Mouse (Mus musculus) left cerebral cortex, postnatal 36 days (tissue): ENCODE results near the gene Txnrd2. TPM values are rescaled to one million over a fixed set of nuclear protein-coding genes. Genes with fewer than 3 reads are reported as not detected.
A peak's percentile ranks its signal among the peaks of the same experiment; 100 is the strongest.

Source experiments
- DNase-seq, 2 experiments: peaks; one replicate each; pipeline ENCODE4 v3.0.0; 2021 to 2022; ENCODE audit warnings: low spot score in 2 of 2, mixed read lengths in 1 of 2
- intact Hi-C: fragments of 180-260 bp; cut with DNase I; formaldehyde crosslinking; loops from one replicate; pipeline ENCODE4 v1.15.1; 2025
- total RNA-seq, 2 experiments: library from RNA; stranded (reverse); gene quantifications; 2 replicates each; pipeline ENCODE4 v1.2.3; 2021

The Txnrd2 gene
- total RNA-seq, 2 experiments from 2014 or later: 21.7 TPM

- intact Hi-C loops: no loop called here
- no peak for DNase-seq
These were observed 7.2 kb downstream of the Txnrd2 start for GRCm38 (mm10) chr16:18433341-18433920.

DNA sequence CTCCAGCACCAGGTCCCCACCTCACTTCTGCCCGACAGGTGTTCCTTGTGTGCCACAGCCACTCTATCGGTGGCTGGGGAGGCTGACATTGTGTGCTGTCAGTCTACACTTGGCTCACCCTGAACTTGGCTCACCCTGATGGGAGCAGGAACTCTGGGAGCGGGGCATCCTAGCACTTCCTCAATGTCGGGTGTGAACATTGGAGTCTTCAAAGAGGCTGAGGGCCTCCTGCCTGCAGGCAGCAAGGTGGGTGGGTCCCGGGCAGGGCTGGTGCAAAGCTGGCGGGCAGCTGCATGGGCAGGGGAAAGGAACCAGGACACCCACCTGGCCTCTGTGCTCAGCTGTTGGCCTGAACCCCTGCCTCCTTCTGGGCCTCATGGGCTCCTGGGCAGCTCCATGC, 9.9 kb downstream of the Txnrd2 start:
- intact Hi-C loops: no loop called here

DNA sequence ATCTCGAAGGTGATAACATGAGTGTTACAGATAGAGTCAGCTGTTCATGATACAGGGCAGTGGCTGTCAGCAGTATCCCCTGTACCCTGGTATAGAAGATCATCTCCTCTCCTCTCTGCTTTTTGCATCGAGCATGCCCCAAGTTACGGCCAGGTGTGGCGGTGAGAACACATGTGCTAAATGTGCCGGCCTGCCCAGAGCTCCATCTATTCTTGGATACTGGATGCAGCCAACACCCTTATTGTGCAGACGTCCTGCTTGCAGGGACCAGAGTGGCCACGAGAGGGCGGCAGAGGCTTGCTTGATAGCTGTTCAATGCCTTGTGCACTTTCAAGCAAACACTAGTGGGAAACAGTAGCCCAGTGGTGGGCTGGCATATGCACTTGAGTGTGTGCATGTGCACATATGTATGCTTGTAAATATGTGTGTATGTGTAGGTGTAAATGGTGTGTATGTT, 17.2 kb downstream of the Txnrd2 start:
- intact Hi-C loops: loop anchor here (1.0 kb wide), 1 partner anchor 174 kb away; no protein-coding TSS in a partner anchor

More for the DNA sequence above, 9.9 kb downstream of the Txnrd2 start:
- DNase-seq: no peak

GRCm38 (mm10) chr16:18447243-18447642, 21.1 kb downstream of the Txnrd2 start:
- intact Hi-C loops: loop anchor here (5.0 kb wide), 1 partner anchor 70 kb away; no protein-coding TSS in a partner anchor
- no peak for DNase-seq

More for the DNA sequence above, 17.2 kb downstream of the Txnrd2 start:
- peak; percentile 91 to 94 for DNase-seq

- intact Hi-C loops: loop anchor here (5.0 kb wide), 1 partner anchor 69 kb away; no protein-coding TSS in a partner anchor
- no peak for DNase-seq
These were observed 21.9 kb downstream of the Txnrd2 start for GRCm38 (mm10) chr16:18448104-18448503.

DNA sequence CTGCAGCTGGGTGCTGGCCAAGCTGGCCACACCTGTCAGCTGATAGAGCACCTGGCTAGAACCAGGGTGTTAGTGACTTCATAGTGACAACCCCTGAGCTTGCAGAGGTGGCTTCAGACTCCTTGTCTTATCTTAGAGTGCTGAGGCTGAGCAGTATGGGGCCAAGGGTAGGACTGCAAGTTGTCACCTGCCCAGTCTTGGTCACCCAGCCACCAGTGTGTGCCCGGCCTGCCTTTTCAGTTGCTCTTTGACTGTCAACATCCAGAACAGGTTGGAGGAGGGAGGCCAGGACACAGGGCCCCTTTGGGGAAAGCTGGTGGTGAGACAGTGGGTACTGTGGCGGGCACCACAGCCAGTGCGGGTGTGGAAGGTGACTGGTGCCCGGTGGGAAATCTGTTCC, 22.8 kb downstream of the Txnrd2 start:
- no peak for DNase-seq
- intact Hi-C loops: loop anchor here (5.0 kb wide), 1 partner anchor 68 kb away; no protein-coding TSS in a partner anchor

GRCm38 (mm10) chr16:18451486-18452181, 25.4 kb downstream of the Txnrd2 start:
- intact Hi-C loops: no loop called here
- peak; percentile 76 to 86 for DNase-seq

- intact Hi-C loops: no loop called here
These were observed 26.2 kb downstream of the Txnrd2 start for GRCm38 (mm10) chr16:18452361-18452862.

GRCm38 (mm10) chr16:18453846-18454245, 27.7 kb downstream of the Txnrd2 start:
- intact Hi-C loops: no loop called here
- DNase-seq: no peak

More at GRCm38 (mm10) chr16:18452361-18452862, 26.2 kb downstream of the Txnrd2 start:
- peak; percentile 53 to 61 for DNase-seq

- intact Hi-C loops: no loop called here
- DNase-seq: no peak
These were observed 29.2 kb downstream of the Txnrd2 start for GRCm38 (mm10) chr16:18455407-18455806.

DNA sequence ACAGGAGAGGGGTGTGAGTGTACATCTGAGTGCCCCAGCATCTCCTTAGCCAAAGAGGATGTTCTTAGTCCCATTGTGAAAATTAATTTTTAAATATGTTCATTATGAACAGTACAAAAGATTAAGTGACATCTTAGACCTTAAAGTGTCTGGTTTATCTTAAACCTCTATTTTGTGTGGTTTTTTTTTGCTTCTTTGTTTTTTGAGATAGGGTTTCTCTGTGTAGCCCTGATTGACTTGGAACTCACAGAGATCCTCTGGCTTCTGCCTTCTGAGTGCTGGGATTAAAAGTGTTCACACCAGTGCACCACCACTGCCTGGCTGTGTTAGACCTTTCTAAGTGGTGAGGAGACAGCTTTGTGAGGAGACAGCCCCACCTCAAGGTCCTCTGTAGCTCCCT, 32.5 kb downstream of the Txnrd2 start:
- intact Hi-C loops: no loop called here
- no peak for DNase-seq

GRCm38 (mm10) chr16:18459335-18459954, 33.3 kb downstream of the Txnrd2 start:
- DNase-seq: no peak
- intact Hi-C loops: no loop called here

GRCm38 (mm10) chr16:18459955-18460370, 33.8 kb downstream of the Txnrd2 start:
- intact Hi-C loops: no loop called here
- no peak for DNase-seq

GRCm38 (mm10) chr16:18460826-18461225, 34.6 kb downstream of the Txnrd2 start:
- no peak for DNase-seq
- intact Hi-C loops: no loop called here

DNA sequence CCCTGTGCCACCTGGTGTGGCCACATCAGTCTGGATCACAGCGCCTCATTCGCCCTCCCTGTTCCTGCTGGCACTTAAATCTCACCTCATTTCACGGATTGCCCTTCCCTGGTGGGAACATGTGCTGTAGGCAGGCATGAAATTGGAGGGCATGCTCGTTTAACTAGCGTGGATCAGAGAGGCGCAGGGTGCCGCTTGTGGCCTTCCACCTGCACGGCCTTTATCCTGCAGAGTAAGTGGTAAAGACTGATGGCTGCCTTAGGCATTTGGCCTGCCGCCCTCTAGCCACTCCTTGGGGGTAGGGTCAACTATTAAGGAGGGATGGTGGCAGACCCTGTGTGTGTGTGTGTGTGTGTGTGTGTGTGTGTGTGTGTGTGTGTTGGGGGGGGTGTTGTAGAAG, 35.8 kb downstream of the Txnrd2 start:
- intact Hi-C loops: no loop called here

DNA sequence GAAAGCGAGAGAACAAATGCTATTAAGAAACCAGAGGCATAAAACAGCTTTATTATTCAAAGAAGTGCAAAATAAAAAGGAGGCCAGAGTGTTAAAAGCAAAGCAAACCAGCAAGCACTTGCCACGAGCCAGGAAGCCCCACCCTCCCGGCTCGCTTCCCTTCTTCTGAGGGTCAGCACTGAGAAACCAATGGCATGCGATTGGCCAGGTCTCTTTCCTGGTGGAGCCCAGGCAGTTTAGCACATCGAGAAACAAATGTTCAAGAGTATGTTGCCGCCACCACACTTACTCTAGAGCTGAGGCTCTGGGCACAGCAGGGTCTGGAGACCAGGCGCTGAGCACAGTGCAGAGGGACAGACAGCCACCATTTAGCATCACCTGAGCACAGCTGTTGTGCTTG, 36.4 kb downstream of the Txnrd2 start:
- intact Hi-C loops: no loop called here
- no peak for DNase-seq

More for the DNA sequence above, 35.8 kb downstream of the Txnrd2 start:
- DNase-seq: no peak

- peak; percentile 31 to 35 for DNase-seq
- intact Hi-C loops: no loop called here
These were observed 38.1 kb downstream of the Txnrd2 start for GRCm38 (mm10) chr16:18464271-18464670.

GRCm38 (mm10) chr16:18470829-18471228, 44.6 kb downstream of the Txnrd2 start:
- intact Hi-C loops: loop anchor here (1.0 kb wide), 1 partner anchor 37 kb away; no protein-coding TSS in a partner anchor
- DNase-seq: no peak

GRCm38 (mm10) chr16:18471381-18471955, 45.3 kb downstream of the Txnrd2 start:
- no peak for DNase-seq
- intact Hi-C loops: no loop called here

DNA sequence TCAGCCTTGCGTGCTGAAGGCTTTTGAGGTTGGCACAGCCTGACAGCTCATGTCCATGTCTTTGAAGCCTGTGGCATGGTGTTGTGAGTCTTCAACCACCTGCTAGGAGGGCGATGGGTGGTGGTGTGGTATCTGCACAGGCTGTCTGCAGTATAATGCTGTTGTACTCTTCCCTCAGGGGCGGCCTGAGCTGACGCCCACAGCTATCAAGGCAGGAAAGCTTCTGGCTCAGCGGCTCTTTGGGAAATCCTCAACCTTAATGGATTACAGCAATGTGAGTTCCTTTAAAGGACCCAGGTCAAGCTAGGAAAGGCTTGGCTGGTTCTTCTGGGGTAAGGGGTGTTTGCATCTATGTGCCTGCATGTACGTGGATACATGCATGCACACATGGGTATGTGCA, 45.8 kb downstream of the Txnrd2 start:
- intact Hi-C loops: no loop called here
- DNase-seq: no peak
